Mouse (Mus musculus): ENCODE results near the gene Psrc1.

GRCm38 (mm10) chr3:108381945-108382875 is 1.4 kb upstream of the Psrc1 start:
- TF ChIP-seq CTCF (IDR thresholded peaks at IDR 0.05; ENCODE audit: control insufficient read depth, insufficient read depth, low read length) (no peak), POLR2A (IDR thresholded peaks at IDR 0.05; ENCODE audit: borderline replicate concordance, control insufficient read depth, low read depth, low read length) (no peak)

Data from bone marrow, adult 2 months (tissue).